Mouse (Mus musculus): ENCODE measurements at regions not wholly inside any gene's neighbourhood (a gene's known extent, or its start where the extent isn't known, plus 50 kb on each side); places are given as distances from the start of the nearest gene placed in this dataset.

DNA sequence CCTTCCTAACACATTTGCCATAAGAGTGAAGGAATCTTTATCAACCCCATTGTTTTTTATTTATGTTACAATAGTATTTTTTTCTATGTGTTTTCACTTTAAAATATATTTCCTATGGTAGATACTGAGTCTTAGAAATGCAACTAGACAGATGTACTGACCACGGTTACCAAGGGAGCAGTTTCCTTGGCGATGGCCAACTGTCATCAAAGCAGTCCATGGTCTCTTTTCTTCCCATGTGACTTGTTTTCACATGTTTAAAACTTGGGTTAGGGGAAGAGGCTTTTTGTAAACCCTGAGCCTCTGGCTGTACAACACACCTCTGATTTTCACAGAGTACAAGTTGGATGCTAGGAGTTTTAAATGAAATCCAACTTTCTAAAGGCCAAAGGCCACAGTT, 411.9 kb upstream of the Gm765 start:
- no peaks in the 10 kb centered on the region for H3K9me3 ChIP-seq (replicated peaks)
- no peaks in the 10 kb centered on the region for H3K27me3 ChIP-seq (replicated peaks)
- no peaks in the 10 kb centered on the region for H3K36me3 ChIP-seq
- H3K27ac ChIP-seq (replicated peaks): no peak overlapping the region
- H3K4me2 ChIP-seq: no peak overlapping the region
- ATAC-seq (ENCODE audit: low FRiP score): no peak
- no peak overlapping the region for H3K4me3 ChIP-seq (replicated peaks)
- WGBS: 67% methylated on average over 2 of the region's 2 CpGs
- no peaks in the 10 kb centered on the region for H3K4me1 ChIP-seq
- H3K9ac ChIP-seq (replicated peaks): no peak overlapping the region

DNA sequence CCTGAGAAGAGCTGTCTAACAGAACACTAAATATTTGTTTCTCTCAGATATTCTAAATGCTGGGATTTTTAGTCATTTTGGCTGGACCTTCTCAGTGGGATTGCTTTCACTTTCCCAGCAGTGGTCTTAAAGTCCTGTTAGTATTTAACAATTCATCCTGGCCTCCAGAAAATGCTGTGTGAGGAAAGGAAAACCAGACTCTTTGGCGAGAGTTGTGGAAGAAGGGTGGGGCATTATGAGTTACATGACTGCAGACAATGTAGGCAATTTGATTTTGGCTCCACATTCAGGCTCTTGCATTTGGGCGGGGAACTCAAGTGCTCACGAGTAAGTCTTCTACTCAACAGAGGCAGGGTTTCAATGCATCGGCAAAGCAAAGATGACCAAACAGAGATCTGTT, 406.1 kb upstream of the Gm765 start:
- Histone ChIP-seq H3K27ac (replicated peaks) (no peak overlapping the region), H3K27me3 (replicated peaks) (no peaks in the 10 kb centered on the region), H3K4me1 (no peaks in the 10 kb centered on the region), H3K9me3 (replicated peaks) (no peaks in the 10 kb centered on the region), H3K4me3 (replicated peaks) (no peak overlapping the region), H3K9ac (replicated peaks) (no peak overlapping the region), H3K36me3 (no peaks in the 10 kb centered on the region), H3K4me2 (no peak overlapping the region)
- ATAC-seq (ENCODE audit: low FRiP score): no peak
- WGBS: 93% methylated on average over 4 of the region's 4 CpGs

DNA sequence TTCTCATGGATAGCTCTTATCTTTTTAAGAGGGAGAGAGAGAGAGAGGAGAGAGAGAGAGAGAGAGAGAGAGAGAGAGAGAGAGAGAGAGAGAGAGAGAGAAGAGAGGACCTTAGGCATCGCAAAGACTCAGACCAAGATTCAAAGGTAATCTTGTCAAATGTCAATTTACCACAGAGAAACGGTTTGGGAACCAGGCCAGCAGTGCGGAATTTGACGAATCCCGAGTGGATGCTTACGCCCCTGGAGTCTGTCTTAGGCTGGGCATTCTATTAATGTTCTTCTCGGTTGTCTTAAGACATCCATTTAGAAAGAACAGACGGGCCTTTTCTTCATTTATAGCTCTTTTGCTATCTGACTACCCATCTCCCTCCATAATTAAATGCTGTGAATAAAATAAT, 404.4 kb upstream of the Gm765 start:
- no peak for ATAC-seq (ENCODE audit: low FRiP score)
- Histone ChIP-seq H3K4me1 (no peaks in the 10 kb centered on the region), H3K27ac (replicated peaks) (no peak overlapping the region), H3K9me3 (replicated peaks) (no peaks in the 10 kb centered on the region), H3K9ac (replicated peaks) (no peak overlapping the region), H3K36me3 (no peaks in the 10 kb centered on the region), H3K4me3 (replicated peaks) (no peak overlapping the region), H3K27me3 (replicated peaks) (no peaks in the 10 kb centered on the region), H3K4me2 (no peak overlapping the region)
- 57% methylated on average over 8 of the region's 8 CpGs for WGBS

GRCm38 (mm10) chr6:98740447-98740846, 397.9 kb upstream of the Gm765 start:
- 94% methylated on average over 2 of the region's 2 CpGs for WGBS
- H3K9ac ChIP-seq (replicated peaks): no peak overlapping the region
- H3K4me3 ChIP-seq (replicated peaks): no peak overlapping the region
- no peaks in the 10 kb centered on the region for H3K4me1 ChIP-seq
- H3K27ac ChIP-seq (replicated peaks): no peak overlapping the region
- H3K9me3 ChIP-seq (replicated peaks): no peaks in the 10 kb centered on the region
- ATAC-seq (ENCODE audit: low FRiP score): no peak
- no peaks in the 10 kb centered on the region for H3K36me3 ChIP-seq
- H3K4me2 ChIP-seq: no peak overlapping the region
- no peaks in the 10 kb centered on the region for H3K27me3 ChIP-seq (replicated peaks)

GRCm38 (mm10) chr6:98731010-98731530, 388.5 kb upstream of the Gm765 start:
- H3K9ac ChIP-seq (replicated peaks): no peak overlapping the region
- no peak overlapping the region for H3K4me2 ChIP-seq
- no peak overlapping the region for H3K27ac ChIP-seq (replicated peaks)
- H3K4me1 ChIP-seq: no peaks in the 10 kb centered on the region
- H3K4me3 ChIP-seq (replicated peaks): no peak overlapping the region
- ATAC-seq (ENCODE audit: low FRiP score): no peak
- H3K27me3 ChIP-seq (replicated peaks): no peaks in the 10 kb centered on the region
- no peaks in the 10 kb centered on the region for H3K9me3 ChIP-seq (replicated peaks)
- no peaks in the 10 kb centered on the region for H3K36me3 ChIP-seq

DNA sequence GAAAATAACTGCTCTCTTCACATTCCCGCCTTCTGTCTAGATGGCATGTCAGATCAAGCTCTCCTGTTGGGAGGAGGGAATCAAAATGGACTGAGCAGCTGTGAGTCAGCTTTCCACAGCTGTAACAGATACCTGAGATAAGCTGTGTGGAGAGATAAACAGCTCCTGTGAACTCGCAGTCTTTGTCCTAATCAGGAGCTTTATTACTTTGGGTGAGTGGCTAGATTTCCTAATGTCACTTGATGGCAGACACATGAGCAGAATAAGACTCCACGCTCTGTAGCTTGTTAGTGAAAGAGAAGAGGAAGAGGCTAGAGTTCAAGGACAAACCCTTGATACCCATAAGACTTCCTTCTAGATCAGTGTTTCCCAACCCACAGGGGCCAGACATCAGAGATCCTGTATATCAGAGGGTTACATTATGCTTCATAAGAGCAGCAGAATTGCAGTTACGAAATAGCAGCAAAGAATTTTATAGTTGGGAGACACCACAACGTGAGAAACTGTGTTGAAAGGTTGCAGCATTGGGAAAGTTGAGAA, 384.1 kb upstream of the Gm765 start:
- 87% methylated on average over 5 of the region's 5 CpGs for WGBS
- no peaks in the 10 kb centered on the region for H3K9me3 ChIP-seq (replicated peaks)

DNA sequence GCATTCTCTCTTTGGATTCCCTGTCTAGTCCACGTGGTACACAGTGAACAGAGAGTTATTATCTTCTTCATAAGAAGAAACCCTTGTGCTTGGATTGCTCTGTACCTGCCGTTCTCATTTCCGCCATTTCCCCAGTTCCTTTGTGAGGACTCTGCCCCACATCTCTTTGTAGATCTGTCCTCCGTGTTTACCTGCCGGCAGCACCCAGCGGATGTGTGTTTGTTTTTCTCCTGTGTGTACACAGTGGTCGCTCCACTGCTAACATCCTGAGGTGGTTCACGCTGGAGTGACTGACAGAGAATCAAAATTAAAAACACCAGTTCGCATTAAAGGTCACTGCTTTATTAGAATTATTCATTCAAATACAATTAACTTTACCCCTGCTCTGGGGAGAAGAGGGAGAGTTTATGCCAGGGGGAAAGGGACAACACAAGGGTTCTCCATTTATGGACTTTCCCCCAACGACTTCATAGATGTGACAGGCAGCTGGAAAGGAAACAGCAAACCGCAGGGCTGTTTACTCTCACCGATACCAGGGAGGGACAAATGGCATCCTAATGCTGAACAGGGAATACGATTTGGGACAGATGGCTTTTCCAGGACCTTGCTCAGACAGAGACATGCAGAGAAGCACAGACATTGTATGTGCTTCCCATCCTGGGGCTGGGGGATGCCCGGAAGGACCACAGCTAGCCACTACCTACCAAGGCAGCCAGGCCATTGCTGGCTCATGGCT, 362.5 kb upstream of the Gm765 start:
- WGBS: 81% methylated on average over 14 of the region's 14 CpGs
- ATAC-seq (ENCODE audit: low FRiP score): no peak
- no peak overlapping the region for H3K27ac ChIP-seq (replicated peaks)
- no peak overlapping the region for H3K9ac ChIP-seq (replicated peaks)
- H3K27me3 ChIP-seq (replicated peaks): no peaks in the 10 kb centered on the region
- H3K9me3 ChIP-seq (replicated peaks): no peaks in the 10 kb centered on the region
- H3K4me3 ChIP-seq (replicated peaks): no peak overlapping the region
- H3K4me1 ChIP-seq: no peaks in the 10 kb centered on the region
- H3K36me3 ChIP-seq: no peaks in the 10 kb centered on the region
- H3K4me2 ChIP-seq: no peak overlapping the region

More for the DNA sequence above, 384.1 kb upstream of the Gm765 start:
- H3K4me2 ChIP-seq: no peak overlapping the region
- H3K36me3 ChIP-seq: no peaks in the 10 kb centered on the region
- ATAC-seq (ENCODE audit: low FRiP score): no peak
- no peak overlapping the region for H3K27ac ChIP-seq (replicated peaks)
- no peak overlapping the region for H3K4me3 ChIP-seq (replicated peaks)
- H3K4me1 ChIP-seq: no peaks in the 10 kb centered on the region
- no peaks in the 10 kb centered on the region for H3K27me3 ChIP-seq (replicated peaks)
- H3K9ac ChIP-seq (replicated peaks): no peak overlapping the region

- H3K4me1 ChIP-seq: no peaks in the 10 kb centered on the region
- H3K27ac ChIP-seq (replicated peaks): no peak overlapping the region
- H3K9me3 ChIP-seq (replicated peaks): no peaks in the 10 kb centered on the region
- WGBS: 75% methylated on average over 7 of the region's 7 CpGs
- H3K4me3 ChIP-seq (replicated peaks): no peak overlapping the region
- no peak for ATAC-seq (ENCODE audit: low FRiP score)
- H3K4me2 ChIP-seq: no peak overlapping the region
- no peaks in the 10 kb centered on the region for H3K27me3 ChIP-seq (replicated peaks)
- H3K9ac ChIP-seq (replicated peaks): no peak overlapping the region
- no peaks in the 10 kb centered on the region for H3K36me3 ChIP-seq
Observed at GRCm38 (mm10) chr6:98697571-98697970, 355.0 kb upstream of the Gm765 start.

- H3K27ac ChIP-seq (replicated peaks): no peak overlapping the region
- no peak for ATAC-seq (ENCODE audit: low FRiP score)
- no peak overlapping the region for H3K4me2 ChIP-seq
- H3K4me3 ChIP-seq (replicated peaks): no peak overlapping the region
- H3K4me1 ChIP-seq: no peaks in the 10 kb centered on the region
- WGBS: 74% methylated on average over 8 of the region's 8 CpGs
- no peaks in the 10 kb centered on the region for H3K9me3 ChIP-seq (replicated peaks)
- no peaks in the 10 kb centered on the region for H3K36me3 ChIP-seq
- no peaks in the 10 kb centered on the region for H3K27me3 ChIP-seq (replicated peaks)
- H3K9ac ChIP-seq (replicated peaks): no peak overlapping the region
Observed at GRCm38 (mm10) chr6:98693411-98693810, 350.9 kb upstream of the Gm765 start.

GRCm38 (mm10) chr6:98690133-98690532, 347.6 kb upstream of the Gm765 start:
- Histone ChIP-seq H3K9ac (replicated peaks) (no peak overlapping the region), H3K9me3 (replicated peaks) (no peaks in the 10 kb centered on the region), H3K4me1 (no peaks in the 10 kb centered on the region), H3K27me3 (replicated peaks) (no peaks in the 10 kb centered on the region), H3K36me3 (no peaks in the 10 kb centered on the region), H3K27ac (replicated peaks) (no peak overlapping the region), H3K4me3 (replicated peaks) (no peak overlapping the region), H3K4me2 (no peak overlapping the region)
- no peak for ATAC-seq (ENCODE audit: low FRiP score)
- WGBS: 56% methylated on average over 9 of the region's 9 CpGs

- Histone ChIP-seq H3K27ac (replicated peaks) (no peak overlapping the region), H3K4me2 (no peak overlapping the region), H3K4me1 (no peaks in the 10 kb centered on the region), H3K27me3 (replicated peaks) (no peaks in the 10 kb centered on the region), H3K9ac (replicated peaks) (no peak overlapping the region), H3K4me3 (replicated peaks) (no peak overlapping the region), H3K9me3 (replicated peaks) (no peaks in the 10 kb centered on the region), H3K36me3 (no peaks in the 10 kb centered on the region)
- no peak for ATAC-seq (ENCODE audit: low FRiP score)
- WGBS: 76% methylated on average over 3 of the region's 3 CpGs
Observed at GRCm38 (mm10) chr6:98689395-98689794, 346.8 kb upstream of the Gm765 start.

- Histone ChIP-seq H3K9ac (replicated peaks) (no peak overlapping the region), H3K4me1 (no peaks in the 10 kb centered on the region), H3K4me3 (replicated peaks) (no peak overlapping the region), H3K36me3 (no peaks in the 10 kb centered on the region), H3K27me3 (replicated peaks) (no peaks in the 10 kb centered on the region), H3K4me2 (no peak overlapping the region), H3K27ac (replicated peaks) (no peak overlapping the region), H3K9me3 (replicated peaks) (no peaks in the 10 kb centered on the region)
- 92% methylated on average over 2 of the region's 2 CpGs for WGBS
- ATAC-seq (ENCODE audit: low FRiP score): no peak
Observed at GRCm38 (mm10) chr6:98688624-98689023, 346.1 kb upstream of the Gm765 start.

Data from neural tube, embryonic 15.5 days (tissue).